Mouse (Mus musculus): ENCODE data around the gene Olfr1100. TPM values are rescaled to one million over a fixed set of nuclear protein-coding genes. Genes with fewer than 3 reads are reported as not detected.

Olfr1100 gene
- not detected for total RNA-seq (2022)

DNA sequence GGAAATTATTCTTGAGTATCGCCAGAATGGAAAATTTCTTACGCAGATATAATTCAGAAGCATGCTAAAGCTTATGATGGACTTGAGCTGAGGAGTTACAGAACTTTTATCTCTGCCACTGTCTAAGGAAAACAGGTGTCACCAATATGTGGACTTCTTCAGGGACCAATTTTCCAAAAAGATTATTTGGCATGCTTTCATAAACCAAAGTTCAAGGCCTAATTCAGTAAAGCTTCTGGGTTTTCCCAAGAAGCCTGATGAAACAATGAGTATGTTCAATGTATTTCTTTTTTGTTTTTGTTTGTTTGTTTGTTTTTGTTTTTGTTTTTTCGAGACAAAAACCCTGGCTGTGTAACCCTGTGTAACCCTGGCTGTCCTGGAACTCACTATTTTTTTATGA, at the start of gene Olfr1100:
Olfr1100 (minus strand) TSS at position 101 of the 400 bp plus-strand sequence.
- no peak for DNase-seq (ENCODE audit: low spot score)

DNA sequence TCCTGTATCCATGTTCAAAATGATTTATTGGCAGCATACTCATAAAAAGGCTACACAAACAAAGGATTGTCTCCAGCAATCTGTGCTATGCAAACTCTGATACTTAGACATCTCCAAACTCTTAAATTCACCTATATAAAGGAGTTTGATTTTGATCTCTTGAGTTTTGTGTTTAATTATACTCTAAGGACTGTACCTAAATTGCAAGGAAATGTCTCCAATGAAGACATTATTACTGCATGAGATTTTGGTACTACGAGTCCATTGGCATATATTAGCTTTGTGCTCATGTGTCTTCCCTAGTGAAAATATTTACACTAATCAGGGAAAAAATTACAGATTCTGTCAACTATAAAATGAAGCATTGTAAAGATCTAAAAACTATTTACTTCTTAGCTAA, 47.2 kb upstream of the Olfr1100 start, which contains the start of gene Olfr1104:
Olfr1104 (minus strand) TSS at position 101 of the 400 bp plus-strand sequence.
- DNase-seq (ENCODE audit: low spot score) = no peak

- DNase-seq (ENCODE audit: low spot score) = no peak
Observed at GRCm38 (mm10) chr2:86998098-86998497, 18.3 kb upstream of the Olfr1100 start, which contains the start of gene Olfr1102. Olfr1102 (plus strand) TSS chr2:86998398.

GRCm38 (mm10) chr2:86991121-86991520, 11.4 kb upstream of the Olfr1100 start, which contains the start of gene Olfr1101:
Olfr1101 (minus strand) TSS chr2:86991221.
- no peak for DNase-seq (ENCODE audit: low spot score)

DNA sequence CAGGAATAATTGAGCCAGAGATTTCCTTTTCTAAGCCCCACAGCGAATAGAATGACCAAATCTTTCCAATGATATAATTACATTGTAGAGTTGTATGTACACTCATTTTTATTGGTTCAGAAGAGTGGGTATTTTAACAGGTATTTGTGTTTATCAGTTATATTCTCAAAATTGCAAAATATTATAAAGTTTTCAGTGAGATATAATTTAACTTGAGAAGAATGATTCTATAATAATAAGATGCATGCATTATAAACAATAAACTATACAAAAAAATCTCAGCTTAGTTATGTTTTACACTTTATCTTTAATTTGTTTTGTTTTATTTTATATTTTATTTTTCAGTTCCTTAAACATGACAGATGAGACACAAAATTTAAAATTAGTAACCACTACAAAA, 19.2 kb downstream of the Olfr1100 start, which contains the start of gene Olfr1099:
Olfr1099 (minus strand) TSS at position 101 of the 400 bp plus-strand sequence.
- no peak for DNase-seq (ENCODE audit: low spot score)

- no peak for DNase-seq (ENCODE audit: low spot score)
Observed at GRCm38 (mm10) chr2:86926557-86926956, 53.2 kb downstream of the Olfr1100 start.

Other genes starting within 250 kb of the Olfr1100 start
- gene Olfr1089, start 246.3 kb downstream of the Olfr1100 start, total RNA-seq (2022) = not detected
- not detected for gene Olfr1090, start 221.0 kb downstream of the Olfr1100 start, total RNA-seq (2022)
- not detected for gene Olfr1093, start 197.5 kb downstream of the Olfr1100 start, total RNA-seq (2022)
- gene Olfr141, start 169.9 kb downstream of the Olfr1100 start, total RNA-seq (2022) = not detected
- not detected for gene Olfr1094, start 155.3 kb downstream of the Olfr1100 start, total RNA-seq (2022)
- not detected for gene Olfr1095, start 128.3 kb downstream of the Olfr1100 start, total RNA-seq (2022)
- not detected for gene Gm13723, start 105.2 kb downstream of the Olfr1100 start, total RNA-seq (2022)
- gene Olfr1097, start 87.7 kb downstream of the Olfr1100 start, total RNA-seq (2022) = not detected
- gene Olfr1098, start 55.4 kb downstream of the Olfr1100 start, total RNA-seq (2022) = not detected
- gene Olfr1099, start 19.3 kb downstream of the Olfr1100 start, total RNA-seq (2022) = not detected
- not detected for gene Olfr1101, start 11.3 kb upstream of the Olfr1100 start, total RNA-seq (2022)
- not detected for gene Olfr1102, start 18.4 kb upstream of the Olfr1100 start, total RNA-seq (2022)
- not detected for gene Olfr1104, start 47.1 kb upstream of the Olfr1100 start, total RNA-seq (2022)
- gene Olfr1105, start 56.6 kb upstream of the Olfr1100 start, total RNA-seq (2022) = not detected
- gene Olfr1106, start 72.3 kb upstream of the Olfr1100 start, total RNA-seq (2022) = not detected
- not detected for gene Olfr1107, start 95.9 kb upstream of the Olfr1100 start, total RNA-seq (2022)
- not detected for gene Olfr1109, start 116.1 kb upstream of the Olfr1100 start, total RNA-seq (2022)
- gene Olfr259, start 134.6 kb upstream of the Olfr1100 start, total RNA-seq (2022) = not detected
- gene Olfr1110, start 160.3 kb upstream of the Olfr1100 start, total RNA-seq (2022) = not detected
- not detected for gene Olfr1111, start 172.7 kb upstream of the Olfr1100 start, total RNA-seq (2022)
- gene Olfr1112, start 207.8 kb upstream of the Olfr1100 start, total RNA-seq (2022) = not detected
- gene Olfr1113, start 229.0 kb upstream of the Olfr1100 start, total RNA-seq (2022) = not detected

All from heart, adult 8-10 months (tissue).